Mouse (Mus musculus): ENCODE results near the gene Tor2a.

Tor2a gene

DNA sequence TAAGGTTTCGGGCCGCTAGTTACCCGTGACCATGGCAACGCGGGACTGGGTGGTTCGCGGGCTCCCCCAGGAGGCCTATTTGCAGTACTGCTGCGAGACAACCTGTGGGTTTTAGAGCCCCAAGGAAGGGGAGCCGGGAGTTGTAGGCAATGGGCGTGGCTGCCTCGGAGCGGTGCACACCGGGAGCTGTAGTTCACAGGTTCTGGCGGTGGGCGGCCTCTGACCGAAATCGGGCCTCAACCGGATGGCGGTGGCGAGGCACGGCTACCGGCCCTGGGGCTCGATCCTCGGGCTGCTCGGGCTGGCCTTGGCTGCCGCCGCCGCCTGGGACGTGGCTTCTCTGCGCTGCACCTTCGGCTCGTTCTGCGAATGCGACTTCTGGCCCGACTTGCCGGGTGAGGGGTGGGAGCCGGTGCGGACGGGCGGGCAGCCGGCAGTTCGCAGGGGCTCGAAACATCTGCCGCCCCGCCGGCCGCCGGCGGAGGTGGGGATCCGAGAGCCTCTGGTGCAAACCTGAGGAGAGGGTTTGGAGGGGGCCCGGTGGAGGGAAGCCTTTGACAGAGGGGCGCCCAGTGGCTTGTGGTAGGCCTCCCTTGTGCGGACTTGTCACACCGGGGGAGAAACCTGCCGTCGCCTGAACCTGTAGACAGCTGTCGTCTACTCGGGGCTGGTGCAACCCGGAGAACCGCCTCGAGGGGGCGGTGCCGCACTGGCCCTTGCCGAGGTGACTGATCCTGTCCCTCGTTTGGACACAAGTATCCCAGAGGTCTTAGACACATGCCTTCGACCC lies at the start of gene Tor2a:
Gene Tor2a (plus strand): TSS at position 179 of the 790 bp plus-strand sequence.
- DNase-seq (ENCODE audit: low read depth), result peak; percentile 98

DNA sequence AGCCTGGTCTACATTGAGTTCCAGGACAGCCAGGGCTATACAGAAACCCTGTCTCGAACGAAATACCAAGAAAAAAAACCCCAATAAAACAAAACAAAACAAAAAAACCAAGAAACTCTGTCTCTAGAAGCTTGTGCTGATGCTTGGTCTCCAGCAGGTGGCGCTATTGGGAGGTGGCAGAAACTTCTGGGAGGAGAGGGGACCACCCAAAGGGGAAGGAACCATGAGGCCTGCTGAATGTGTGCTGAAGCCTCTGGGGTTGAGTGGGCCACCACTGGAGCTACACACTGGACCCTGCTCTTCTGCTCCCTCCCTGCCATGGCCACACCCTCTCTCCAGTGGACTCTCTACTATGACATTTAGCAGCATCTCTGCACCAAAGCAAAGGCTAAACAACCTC lies 48.4 kb upstream of the Tor2a start:
- DNase-seq (ENCODE audit: low read depth), result peak; percentile 72

- DNase-seq (ENCODE audit: low read depth), result no peak
These were observed 47.4 kb upstream of the Tor2a start for GRCm38 (mm10) chr2:32709521-32710137.

DNA sequence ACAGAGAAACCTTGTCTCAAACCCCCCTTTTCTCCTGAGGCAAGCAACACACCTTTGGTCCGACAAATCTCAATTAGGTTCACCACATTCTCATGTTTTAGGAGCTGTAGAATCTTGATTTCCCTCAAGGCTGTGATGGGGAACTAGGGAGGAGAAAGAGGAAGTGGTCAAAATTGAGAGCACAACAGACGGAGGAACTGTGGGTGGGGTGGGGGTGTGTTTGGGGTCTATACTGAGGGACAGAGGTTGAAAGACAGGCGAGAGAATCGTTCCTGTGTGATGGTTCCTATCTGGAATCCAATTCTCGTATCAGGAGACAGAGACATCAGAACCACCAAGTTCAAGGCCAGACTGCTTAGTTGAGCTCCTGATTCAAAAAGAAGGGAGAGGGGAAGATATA lies 46.6 kb upstream of the Tor2a start:
- DNase-seq (ENCODE audit: low read depth), result no peak

GRCm38 (mm10) chr2:32711301-32712056 lies 45.6 kb upstream of the Tor2a start:
- DNase-seq (ENCODE audit: low read depth), result no peak

- no peak for DNase-seq (ENCODE audit: low read depth)
These were observed 44.9 kb upstream of the Tor2a start for GRCm38 (mm10) chr2:32712108-32712551.

GRCm38 (mm10) chr2:32712586-32712933 lies 44.5 kb upstream of the Tor2a start:
- DNase-seq (ENCODE audit: low read depth), result peak; percentile 79

DNA sequence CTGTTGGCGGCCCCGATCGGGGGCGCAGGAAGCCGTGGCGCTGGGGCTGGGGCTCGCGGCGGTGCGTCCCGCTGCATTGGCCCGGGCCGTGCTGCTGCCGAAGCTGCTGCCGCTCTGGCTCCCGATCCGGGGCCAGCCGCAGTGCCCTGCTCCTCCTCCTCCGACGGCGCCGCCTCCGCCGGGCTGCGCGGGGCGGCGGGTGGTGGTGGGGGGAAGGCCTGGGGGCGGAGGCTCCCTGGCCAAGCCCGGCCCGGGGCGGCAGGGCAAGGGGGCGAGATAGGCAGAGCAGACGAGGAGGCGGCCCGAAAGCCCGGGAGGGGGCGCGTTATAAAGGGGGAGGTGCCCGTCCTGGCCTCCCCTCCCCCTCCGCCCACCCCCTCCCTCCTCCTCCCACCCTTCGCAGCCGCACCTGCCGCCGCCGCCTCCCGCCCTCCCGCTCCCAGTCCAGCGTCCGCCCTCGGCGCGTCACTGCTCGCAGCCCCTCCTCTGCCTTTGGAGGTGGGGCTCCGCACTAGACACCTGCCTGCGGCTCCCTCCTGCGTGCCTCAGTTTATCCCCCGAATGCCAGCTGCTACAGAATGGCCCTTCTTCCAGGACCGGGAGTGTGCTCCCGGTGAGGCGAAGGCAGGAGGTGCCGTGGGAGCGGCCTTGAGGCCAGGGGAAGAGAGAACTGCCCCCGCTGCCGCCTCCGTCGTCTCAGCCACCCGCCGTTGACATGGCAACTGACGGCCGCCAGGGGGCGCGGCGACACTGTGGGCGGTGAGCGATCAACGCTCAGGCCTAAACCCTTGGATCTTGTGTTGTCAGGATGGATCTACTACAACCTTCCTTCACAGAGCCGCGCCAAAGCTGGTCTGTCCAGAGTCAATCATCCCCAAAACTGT lies 43.9 kb upstream of the Tor2a start, which contains the start of gene Cdk9:
Gene Cdk9 (minus strand): TSS at position 143 of the 884 bp plus-strand sequence.
- peak; percentile 83 for DNase-seq (ENCODE audit: low read depth)

DNA sequence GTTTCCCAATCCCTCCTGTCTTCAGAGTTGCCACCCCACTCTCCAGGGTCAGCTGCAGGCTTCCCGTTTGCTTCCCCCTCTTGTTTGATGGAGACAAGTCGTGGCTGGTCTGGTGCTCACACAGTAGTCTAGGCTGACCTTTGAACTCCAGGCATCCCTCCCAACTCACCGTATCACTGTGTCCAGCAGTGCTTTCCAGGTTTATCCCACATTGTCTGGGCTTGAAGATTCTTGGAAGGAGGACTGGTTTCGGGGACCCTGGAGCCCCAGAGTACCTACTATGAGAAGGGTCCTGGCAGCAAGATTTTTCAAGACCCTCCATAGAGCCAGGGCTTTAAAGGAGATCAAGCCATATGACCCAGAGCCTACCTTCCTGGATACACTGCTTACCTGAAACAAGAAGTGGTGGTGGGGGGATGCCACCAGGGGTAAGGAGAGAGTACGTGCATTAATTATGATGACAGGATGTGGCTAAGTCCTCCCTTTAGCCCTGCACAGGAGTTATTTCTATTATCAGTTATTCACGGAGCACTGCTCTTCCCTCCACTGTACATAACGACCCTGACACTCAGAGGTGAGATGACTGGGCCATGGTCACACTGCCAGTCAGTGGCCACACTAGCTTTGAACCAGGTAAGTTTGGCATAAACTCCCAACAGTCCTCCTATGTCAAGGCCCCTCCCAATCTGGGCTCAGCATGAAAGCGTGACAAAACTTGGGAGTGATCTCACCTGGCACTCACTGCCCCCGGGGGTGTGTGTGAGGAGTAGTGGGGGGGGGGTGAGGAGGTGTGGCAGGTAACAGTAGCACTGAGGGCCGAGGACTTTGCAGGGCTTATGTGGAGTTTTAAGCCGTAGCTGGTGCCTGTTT lies 42.7 kb upstream of the Tor2a start:
- DNase-seq (ENCODE audit: low read depth), result no peak

DNA sequence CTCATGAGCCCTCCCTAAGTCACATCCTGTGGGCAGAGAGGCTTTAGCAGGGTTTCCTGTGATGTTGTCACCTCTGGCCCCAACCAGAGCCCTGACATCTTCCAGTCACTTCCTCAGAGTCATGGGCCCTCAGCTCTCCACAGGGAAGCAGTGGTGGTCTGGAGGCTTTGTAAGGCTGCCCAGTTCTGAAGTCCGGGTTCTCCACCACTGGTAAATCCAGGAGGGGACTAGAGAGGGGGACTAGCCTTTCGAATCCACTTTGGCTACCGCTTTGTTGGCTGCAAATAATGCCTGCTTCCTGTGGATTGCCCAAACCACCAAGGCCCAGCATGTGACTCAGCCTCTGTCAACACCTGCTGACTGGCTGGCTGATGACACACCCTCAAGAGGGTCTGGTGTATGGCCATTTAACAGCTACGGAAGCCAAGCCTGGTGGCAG lies 42.0 kb upstream of the Tor2a start:
- peak; percentile 64 for DNase-seq (ENCODE audit: low read depth)

GRCm38 (mm10) chr2:32718761-32719160 lies 38.3 kb upstream of the Tor2a start:
- DNase-seq (ENCODE audit: low read depth), result no peak

GRCm38 (mm10) chr2:32720053-32720452 lies 37.0 kb upstream of the Tor2a start:
- DNase-seq (ENCODE audit: low read depth), result no peak

- peak; percentile 44 for DNase-seq (ENCODE audit: low read depth)
These were observed 36.3 kb upstream of the Tor2a start, which contains the start of gene Sh2d3c for GRCm38 (mm10) chr2:32720681-32721229. Gene Sh2d3c, plus strand, starts transcription at chr2:32721055.

GRCm38 (mm10) chr2:32722046-32722445 lies 35.0 kb upstream of the Tor2a start:
- no peak for DNase-seq (ENCODE audit: low read depth)

GRCm38 (mm10) chr2:32722581-32722980 lies 34.5 kb upstream of the Tor2a start:
- no peak for DNase-seq (ENCODE audit: low read depth)

DNA sequence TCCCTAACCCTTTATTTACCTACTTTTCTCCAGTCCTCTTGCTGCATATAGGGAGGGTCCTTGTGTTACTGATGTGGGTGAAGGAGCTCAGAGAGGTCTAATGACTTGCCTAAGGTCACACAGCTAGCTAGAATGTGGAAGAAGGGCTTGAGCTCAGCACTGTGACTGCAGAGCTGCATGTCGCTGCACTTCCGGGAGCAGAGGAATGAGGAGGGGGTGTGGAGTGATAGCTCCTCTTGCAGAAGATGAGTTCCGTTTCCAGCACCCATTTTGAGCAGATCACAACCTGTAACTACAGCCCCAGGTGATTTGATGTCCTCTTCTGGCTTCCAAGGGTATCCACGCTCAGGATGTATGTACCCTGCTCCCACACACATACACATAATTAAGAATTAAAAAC lies 32.9 kb upstream of the Tor2a start:
- no peak for DNase-seq (ENCODE audit: low read depth)

- DNase-seq (ENCODE audit: low read depth), result no peak
These were observed 31.9 kb upstream of the Tor2a start for GRCm38 (mm10) chr2:32724832-32725790.

- peak; percentile 92 for DNase-seq (ENCODE audit: low read depth)
These were observed 29.6 kb upstream of the Tor2a start for GRCm38 (mm10) chr2:32727435-32727834.

- no peak for DNase-seq (ENCODE audit: low read depth)
These were observed 28.6 kb upstream of the Tor2a start for GRCm38 (mm10) chr2:32728463-32728862.

Measured in c-Kit-positive CD71-negative TER-119-negative erythroid progenitor cells, embryonic 14.5 days (primary cell).